In the genomic region with DNA sequence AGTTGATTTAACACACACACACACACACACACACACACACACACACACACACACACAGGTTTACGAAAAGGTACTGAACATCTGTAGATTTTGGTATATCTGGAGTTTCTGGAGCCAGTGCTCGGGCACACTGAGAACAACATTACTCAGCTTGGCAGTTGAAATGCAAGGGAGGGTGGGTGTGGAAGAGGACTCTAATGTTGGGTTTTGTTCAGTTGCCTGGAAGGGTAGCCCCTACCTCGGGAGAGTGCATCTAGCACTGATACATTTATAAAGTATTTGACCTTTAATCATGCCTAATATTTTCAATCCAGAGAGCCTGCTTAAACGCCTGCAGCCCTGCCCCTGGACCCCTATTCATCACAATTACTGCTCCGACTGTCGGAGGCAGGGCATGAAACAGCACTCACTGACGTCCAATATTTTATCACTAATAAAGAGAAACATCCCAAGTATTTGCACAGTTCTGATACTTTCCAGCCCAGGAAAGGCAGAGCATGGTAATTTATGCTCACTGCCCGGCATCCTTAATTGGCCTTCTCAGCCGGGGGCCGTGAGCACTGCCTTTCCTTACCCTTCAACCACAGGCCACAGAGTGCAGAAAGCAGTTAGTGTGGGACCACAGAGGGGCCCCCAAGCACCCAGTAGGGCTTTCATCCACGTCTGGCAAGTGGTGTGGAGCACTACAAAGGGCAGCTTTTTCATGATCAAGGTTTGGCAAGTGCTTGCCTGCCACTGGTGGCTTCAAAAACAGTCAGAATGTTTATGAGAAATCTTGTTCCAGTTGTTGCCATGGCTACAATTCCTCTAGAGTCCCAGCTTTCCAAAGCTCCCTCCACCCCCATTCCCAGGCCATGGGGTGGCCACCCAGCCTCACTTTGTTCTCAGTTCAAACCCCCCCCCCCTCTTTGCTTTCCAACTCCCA, we compare ENCODE assay signal across 9 mouse cellular contexts.
A peak's percentile ranks its signal among the peaks of the same experiment; 100 is the strongest.
DNase-seq lines count a peak whose midpoint lies in the region; ATAC-seq and TF ChIP-seq lines count a peak whose summit lies in the region.
"Had no signal": no experiment of that assay in that cellular context is flagged by ENCODE, and none has a peak within 500 bp of the region (broad histone marks: within the 10 kb centered on the region; RNA-seq: fewer than 3 reads in every experiment).

No protein-coding gene starts in this region.

- no peak overlapping the region for H3K4me3 ChIP-seq in lung, embryonic 16.5 days (ENCODE audit: low read length)
- H3K4me3 ChIP-seq in lung, adult 2 months (replicated peaks; ENCODE audit: extremely low read depth, low read depth, low read length), result no peak overlapping the region
- no peak overlapping the region for H3K4me3 ChIP-seq in forebrain, embryonic 13.5 days
- H3K4me3 ChIP-seq in kidney, embryonic 14.5 days (ENCODE audit: low read length), result no peak overlapping the region
- no peak overlapping the region for H3K4me3 ChIP-seq in neural tube, embryonic 13.5 days

- DNase-seq in lung, adult 2 months, result no peak
- no peak for DNase-seq in adrenal gland, adult 8-10 months
- no peak for DNase-seq in right cerebral cortex, postnatal 10 days (ENCODE audit: low spot score in 2 of 2)
- DNase-seq in layer of hippocampus, adult 9-11 months, result no peak
- DNase-seq: heart, adult 11 months had no signal

- no peaks in the 10 kb centered on the region; the same call in 1 of the 2 replicates for H3K4me1 ChIP-seq in lung, embryonic 16.5 days (replicated peaks; ENCODE audit: control insufficient read depth, insufficient read depth, low read length)
- H3K4me1 ChIP-seq in lung, adult 2 months (ENCODE audit: control insufficient read depth, insufficient read depth, low read length), result no peaks in the 10 kb centered on the region
- peaks cover 16% of the 10 kb centered on the region for H3K4me1 ChIP-seq in forebrain, embryonic 13.5 days
- peaks cover 19% of the 10 kb centered on the region; the same call in 1 of the 2 replicates for H3K4me1 ChIP-seq in kidney, embryonic 14.5 days (ENCODE audit: control insufficient read depth, insufficient read depth, low read length)
- H3K4me1 ChIP-seq in neural tube, embryonic 13.5 days (replicated peaks), result peaks cover 42% of the 10 kb centered on the region

- no peaks in the 10 kb centered on the region for H3K27me3 ChIP-seq in lung, embryonic 16.5 days (ENCODE audit: control insufficient read depth, insufficient read depth, low read depth, low read length)
- no peaks in the 10 kb centered on the region for H3K27me3 ChIP-seq in forebrain, embryonic 13.5 days
- no peaks in the 10 kb centered on the region for H3K27me3 ChIP-seq in kidney, embryonic 14.5 days (ENCODE audit: control insufficient read depth, insufficient read depth, low read length)
- H3K27me3 ChIP-seq in neural tube, embryonic 13.5 days, result no peaks in the 10 kb centered on the region

- WGBS in lung, embryonic 16.5 days, result 31% methylated on average over 11 of the region's 11 CpGs
- 49% methylated on average over 11 of the region's 11 CpGs for WGBS in lung, adult 2 months
- 20% methylated on average over 11 of the region's 11 CpGs for WGBS in forebrain, embryonic 13.5 days
- WGBS in kidney, embryonic 14.5 days, result 23% methylated on average over 11 of the region's 11 CpGs
- 15% methylated on average over 11 of the region's 11 CpGs for WGBS in neural tube, embryonic 13.5 days

- H3K4me2 ChIP-seq in lung, embryonic 16.5 days (ENCODE audit: low read depth, low read length), result no peak overlapping the region
- no peak overlapping the region for H3K4me2 ChIP-seq in forebrain, embryonic 13.5 days
- H3K4me2 ChIP-seq in kidney, embryonic 14.5 days (replicated peaks; ENCODE audit: low read depth, low read length), result no peak overlapping the region
- H3K4me2 ChIP-seq in neural tube, embryonic 13.5 days, result no peak overlapping the region

- H3K36me3 ChIP-seq in lung, embryonic 16.5 days (ENCODE audit: control insufficient read depth, insufficient read depth, low read length), result no peaks in the 10 kb centered on the region
- H3K36me3 ChIP-seq in forebrain, embryonic 13.5 days (ENCODE audit: poor library complexity, severe bottlenecking), result no peaks in the 10 kb centered on the region
- H3K36me3 ChIP-seq in kidney, embryonic 14.5 days (ENCODE audit: control insufficient read depth, insufficient read depth, low read length), result no peaks in the 10 kb centered on the region
- no peaks in the 10 kb centered on the region for H3K36me3 ChIP-seq in neural tube, embryonic 13.5 days

- no peaks in the 10 kb centered on the region for H3K9me3 ChIP-seq in lung, embryonic 16.5 days (ENCODE audit: control insufficient read depth, low read length)
- no peaks in the 10 kb centered on the region for H3K9me3 ChIP-seq in forebrain, embryonic 13.5 days (replicated peaks)
- H3K9me3 ChIP-seq in kidney, embryonic 14.5 days (ENCODE audit: control insufficient read depth, low read length), result no peaks in the 10 kb centered on the region
- H3K9me3 ChIP-seq in neural tube, embryonic 13.5 days, result no peaks in the 10 kb centered on the region

- H3K9ac ChIP-seq in lung, embryonic 16.5 days (ENCODE audit: low read length), result no peak overlapping the region
- H3K9ac ChIP-seq in forebrain, embryonic 13.5 days, result peak overlapping the region; percentile 16; the same call in 1 of the 2 replicates
- no peak overlapping the region for H3K9ac ChIP-seq in kidney, embryonic 14.5 days (ENCODE audit: low read depth, low read length)
- H3K9ac ChIP-seq in neural tube, embryonic 13.5 days, result no peak overlapping the region

- TF ChIP-seq CTCF in lung, adult 2 months (IDR thresholded peaks at IDR 0.05; ENCODE audit: insufficient read depth, low read length), result no peak

- TF ChIP-seq POLR2A in lung, adult 2 months (IDR thresholded peaks at IDR 0.05; ENCODE audit: borderline replicate concordance, extremely low read depth, low read depth, low read length), result no peak

- H3K27ac ChIP-seq in lung, embryonic 16.5 days (ENCODE audit: low read length), result no peak overlapping the region
- peak overlapping the region; percentile 14; the same call in 1 of the 2 replicates for H3K27ac ChIP-seq in forebrain, embryonic 13.5 days
- H3K27ac ChIP-seq in kidney, embryonic 14.5 days (ENCODE audit: low read depth, low read length), result peak overlapping the region; percentile 18; the same call in 1 of the 2 replicates
- no peak overlapping the region for H3K27ac ChIP-seq in neural tube, embryonic 13.5 days (replicated peaks)

- ATAC-seq in lung, embryonic 16.5 days (ENCODE audit: low read depth), result peak; percentile 47; the same call in 1 of the 2 replicates
- peak; percentile 83 for ATAC-seq in forebrain, embryonic 13.5 days
- ATAC-seq in kidney, embryonic 14.5 days (ENCODE audit: low FRiP score, low TSS enrichment), result peak; percentile 86
- ATAC-seq in neural tube, embryonic 13.5 days (ENCODE audit: low read depth), result peak; percentile 67

Comparison
In these comparisons a context has a peak if more than half of its experiments do, and no peak if none do; other contexts are left out.
1. H3K27ac ChIP-seq: peak in forebrain, embryonic 13.5 days (single experiment) and kidney, embryonic 14.5 days (single experiment); none in lung, embryonic 16.5 days (single experiment) and neural tube, embryonic 13.5 days (single experiment).
2. Peak in every context shown above with its lines, with median percentiles within 50 percentile points of each other: ATAC-seq.